Mouse (Mus musculus) hindbrain, embryonic 11.5 days (tissue): ENCODE data around the gene Cyp27b1. TPM values are rescaled to one million over a fixed set of nuclear protein-coding genes. Genes with fewer than 3 reads are reported as not detected.

Experiments used
- ATAC-seq: fragments of 200-750 bp; cut with Nextera tagmentation; 2 replicates; pipeline ENCODE4 v1.8.0; 2017; ENCODE audit warnings: mild to moderate bottlenecking, moderate TSS enrichment, moderate library complexity; ENCODE audit not compliant: low FRiP score
- DNase-seq: peaks from one replicate; pipeline ENCODE4 v3.0.0-alpha.2; 2015; ENCODE audit warnings: low spot score
- H3K27ac ChIP-seq: fragments of 300-500 bp; sonication (generic); 2 replicates; pipeline ENCODE4 v1.5.1; 2014; ENCODE audit warnings: mild to moderate bottlenecking, low read depth, low read length
- H3K27me3 ChIP-seq: fragments of 300-500 bp; sonication (generic); 2 replicates; pipeline ENCODE4 v1.6.1; 2014; ENCODE audit warnings: mild to moderate bottlenecking, low read length, moderate library complexity, mixed read lengths; ENCODE audit not compliant: control insufficient read depth, insufficient read depth
- H3K36me3 ChIP-seq: fragments of 300-500 bp; sonication (generic); 2 replicates; pipeline ENCODE4 v1.6.1; 2014; ENCODE audit warnings: mild to moderate bottlenecking, low read length, moderate library complexity, mixed read lengths; ENCODE audit not compliant: control insufficient read depth, insufficient read depth
- H3K4me1 ChIP-seq: fragments of 300-500 bp; sonication (generic); replicated peaks from 2 replicates; pipeline ENCODE4 v1.6.1; 2014; ENCODE audit warnings: low read length, mixed read lengths; ENCODE audit not compliant: control insufficient read depth, insufficient read depth
- H3K4me2 ChIP-seq: fragments of 300-500 bp; sonication (generic); replicated peaks from 2 replicates; pipeline ENCODE4 v1.6.1; 2014; ENCODE audit warnings: mild to moderate bottlenecking, low read depth, low read length
- H3K4me3 ChIP-seq: fragments of 300-500 bp; sonication (generic); 2 replicates; pipeline ENCODE4 v1.5.1; 2014; ENCODE audit warnings: low read depth, low read length
- H3K9ac ChIP-seq: fragments of 300-500 bp; sonication (generic); 2 replicates; pipeline ENCODE4 v1.6.1; 2014; ENCODE audit warnings: low read depth, low read length
- H3K9me3 ChIP-seq: fragments of 300-500 bp; sonication (generic); 2 replicates; pipeline ENCODE4 v1.6.1; 2016; ENCODE audit warnings: low read length; ENCODE audit not compliant: control insufficient read depth
- WGBS: fragments of 180-500 bp; shearing (Covaris S2); extraction: QIAGEN DNeasy Blood & Tissue Kit; methylation state at CpG from one replicate; pipeline ENCODE4 v1.1.7; 2014; 5-methylcytosine and 5-hydroxymethylcytosine counted together
- polyA plus RNA-seq: library from polyadenylated mRNA; unstranded; fragments of >200 nt; fragmentation: Nextera tagmentation; extraction: Ambion mirVana; gene quantifications from 2 replicates; pipeline ENCODE4 v1.2.1, GENCODE M21; 2014

Gene Cyp27b1
- polyA plus RNA-seq, 1 experiment from 2014 or later = 0.20 TPM

DNA sequence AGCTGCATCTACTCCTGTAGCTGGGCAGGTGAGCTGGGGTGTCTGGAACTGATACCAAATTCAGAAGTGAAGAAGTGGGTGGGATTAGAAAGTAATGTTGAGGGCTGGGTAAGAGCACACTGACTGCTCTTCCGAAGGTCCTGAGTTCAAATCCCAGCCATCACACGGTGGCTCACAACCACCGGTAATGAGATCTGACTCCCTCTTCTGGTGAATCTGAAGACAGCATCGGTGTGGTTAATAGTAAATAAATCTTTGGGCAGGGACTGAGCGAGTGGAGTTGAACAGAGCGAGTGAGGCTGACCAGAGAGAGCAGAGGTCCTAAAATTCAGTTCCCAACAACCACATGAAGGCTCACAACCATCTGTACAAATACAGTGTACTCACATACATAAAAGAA lies 37.6 kb downstream of the Cyp27b1 start:
- Histone ChIP-seq H3K36me3 (no peaks in the 10 kb centered on the region), H3K27me3 (peaks cover 42% of the 10 kb centered on the region), H3K9me3 (no peaks in the 10 kb centered on the region), H3K4me3 (no peak overlapping the region), H3K4me2 (no peak overlapping the region), H3K4me1 (peaks cover 6% of the 10 kb centered on the region), H3K9ac (no peak overlapping the region), H3K27ac (no peak overlapping the region)
- no peak for DNase-seq
- 76% methylated on average over 6 of the region's 6 CpGs for whole genome bisulfite sequencing
- no peak for ATAC-seq

DNA sequence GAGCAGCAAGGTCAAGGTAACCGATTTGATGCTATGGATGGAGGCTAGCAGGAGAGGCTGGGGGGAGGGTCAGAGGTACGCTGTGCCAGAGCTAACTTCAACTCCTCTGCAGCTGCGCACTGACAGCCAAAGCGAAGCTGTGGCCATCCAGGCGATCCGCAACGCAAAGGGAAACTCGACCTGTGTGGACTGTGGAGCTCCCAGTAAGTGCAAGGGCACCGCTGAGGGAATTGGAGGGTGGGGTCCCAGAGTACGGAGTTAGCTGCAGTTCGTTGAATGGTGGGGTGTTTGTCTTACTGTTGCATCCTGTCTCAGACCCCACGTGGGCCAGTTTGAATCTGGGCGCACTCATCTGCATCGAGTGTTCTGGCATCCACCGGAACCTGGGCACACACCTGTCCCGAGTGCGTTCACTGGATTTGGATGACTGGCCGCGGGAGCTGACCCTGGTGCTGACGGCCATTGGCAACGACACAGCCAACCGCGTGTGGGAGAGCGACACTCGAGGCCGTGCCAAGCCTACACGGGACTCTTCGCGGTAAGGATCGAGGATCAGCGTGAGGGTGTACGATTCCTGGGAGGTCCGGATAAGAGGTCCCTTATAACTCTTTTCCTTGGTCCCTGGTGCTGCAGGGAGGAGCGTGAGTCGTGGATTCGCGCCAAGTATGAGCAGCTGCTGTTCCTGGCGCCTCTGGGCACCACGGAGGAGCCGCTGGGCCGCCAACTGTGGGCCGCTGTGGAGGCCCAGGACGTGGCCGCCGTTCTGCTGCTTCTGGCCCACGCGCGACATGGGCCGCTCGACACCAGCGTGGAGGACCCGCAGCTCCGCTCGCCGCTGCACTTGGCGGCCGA lies 42.7 kb downstream of the Cyp27b1 start:
- Histone ChIP-seq H3K4me1 (0 out of 2 replicates have a peak, but pooled peaks cover 3% of the 10 kb centered on the region), H3K27me3 (peaks cover 48% of the 10 kb centered on the region), H3K27ac (no peak overlapping the region), H3K9ac (no peak overlapping the region), H3K9me3 (no peaks in the 10 kb centered on the region), H3K36me3 (no peaks in the 10 kb centered on the region), H3K4me2 (no peak overlapping the region; the same call in 1 of the 2 replicates), H3K4me3 (no peak overlapping the region)
- WGBS = 7% methylated on average over 57 of the region's 57 CpGs
- no peak for ATAC-seq
- DNase-seq = peak; percentile 51

DNA sequence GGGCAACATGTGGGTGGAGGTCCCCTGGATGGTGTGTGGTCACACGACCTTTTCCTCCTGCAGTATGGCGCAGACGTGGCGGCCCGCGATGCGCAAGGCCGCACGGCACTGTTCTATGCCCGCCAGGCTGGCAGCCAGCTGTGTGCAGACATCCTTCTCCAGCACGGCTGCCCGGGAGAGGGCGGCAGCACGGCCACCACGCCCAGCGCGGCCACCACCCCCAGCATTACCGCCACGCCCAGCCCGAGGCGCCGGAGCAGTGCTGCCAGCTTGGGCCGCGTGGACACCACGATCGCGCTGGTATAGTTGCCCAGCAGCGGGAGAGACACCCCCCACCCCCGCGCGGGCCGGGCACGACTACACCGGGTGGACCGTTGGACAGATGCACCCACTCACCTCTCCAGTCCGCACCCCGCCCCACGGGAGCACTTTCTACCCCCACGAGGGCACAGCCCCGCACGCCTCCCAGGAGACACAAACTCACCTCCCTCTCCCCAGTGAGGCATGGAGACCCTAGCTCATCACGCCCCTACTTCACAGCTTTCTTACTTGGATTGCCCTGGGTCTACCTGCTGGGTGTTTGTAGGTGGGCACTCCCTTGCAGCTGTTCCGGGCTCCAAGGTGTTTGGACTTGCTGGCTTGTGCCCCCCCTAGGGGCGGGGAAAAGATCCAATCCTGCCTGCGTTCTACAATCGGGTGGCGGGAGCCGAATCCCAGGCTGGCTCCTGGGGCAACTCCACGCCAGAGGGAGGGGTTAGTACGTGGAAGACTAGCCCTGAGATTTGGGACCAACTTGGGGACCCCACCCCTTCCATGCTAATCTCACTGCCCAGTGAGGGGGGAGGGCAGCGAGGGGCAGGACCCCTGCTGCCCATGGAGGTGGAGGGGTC lies 43.7 kb downstream of the Cyp27b1 start:
- H3K27me3 ChIP-seq = peaks cover 48% of the 10 kb centered on the region
- H3K9ac ChIP-seq = peak overlapping the region; percentile 27; the same call in 1 of the 2 replicates
- no peaks in the 10 kb centered on the region for H3K36me3 ChIP-seq
- WGBS = 6% methylated on average over 47 of the region's 51 CpGs
- ATAC-seq = peak; percentile 25; the same call in 1 of the 2 replicates
- no peak overlapping the region; the same call in 1 of the 2 replicates for H3K4me2 ChIP-seq
- H3K4me1 ChIP-seq = 0 out of 2 replicates have a peak, but pooled peaks cover 3% of the 10 kb centered on the region
- DNase-seq = peak; percentile 28
- H3K9me3 ChIP-seq = no peaks in the 10 kb centered on the region
- H3K27ac ChIP-seq = no peak overlapping the region
- peak overlapping the region; percentile 17; the same call in 1 of the 2 replicates for H3K4me3 ChIP-seq

DNA sequence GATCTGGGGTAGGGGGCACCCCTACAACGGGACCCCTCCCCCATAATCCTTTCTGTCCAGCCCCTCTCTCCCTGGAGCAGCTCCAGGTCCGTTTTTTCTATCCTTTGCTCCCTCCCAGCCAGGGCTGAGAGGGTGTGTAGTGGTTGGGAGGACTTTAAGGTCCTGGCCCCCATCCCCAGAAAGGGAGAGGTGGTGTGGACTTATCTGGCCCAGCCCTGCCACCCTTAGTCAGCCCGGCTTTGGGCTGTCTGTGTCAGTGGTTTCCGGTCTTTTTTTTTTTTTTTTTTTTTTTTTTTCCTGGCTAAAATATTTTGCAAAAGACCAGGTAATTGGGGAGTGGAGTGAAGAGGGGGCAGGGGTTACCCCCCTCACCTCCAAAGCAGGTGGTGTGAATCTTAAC lies 44.7 kb downstream of the Cyp27b1 start:
- Histone ChIP-seq H3K27me3 (peaks cover 45% of the 10 kb centered on the region), H3K9me3 (no peaks in the 10 kb centered on the region), H3K27ac (no peak overlapping the region), H3K4me3 (no peak overlapping the region), H3K9ac (no peak overlapping the region), H3K4me1 (0 out of 2 replicates have a peak, but pooled peaks cover 3% of the 10 kb centered on the region), H3K36me3 (no peaks in the 10 kb centered on the region), H3K4me2 (no peak overlapping the region)
- ATAC-seq = no peak
- 52% methylated on average over 4 of the region's 4 CpGs for WGBS
- no peak for DNase-seq

DNA sequence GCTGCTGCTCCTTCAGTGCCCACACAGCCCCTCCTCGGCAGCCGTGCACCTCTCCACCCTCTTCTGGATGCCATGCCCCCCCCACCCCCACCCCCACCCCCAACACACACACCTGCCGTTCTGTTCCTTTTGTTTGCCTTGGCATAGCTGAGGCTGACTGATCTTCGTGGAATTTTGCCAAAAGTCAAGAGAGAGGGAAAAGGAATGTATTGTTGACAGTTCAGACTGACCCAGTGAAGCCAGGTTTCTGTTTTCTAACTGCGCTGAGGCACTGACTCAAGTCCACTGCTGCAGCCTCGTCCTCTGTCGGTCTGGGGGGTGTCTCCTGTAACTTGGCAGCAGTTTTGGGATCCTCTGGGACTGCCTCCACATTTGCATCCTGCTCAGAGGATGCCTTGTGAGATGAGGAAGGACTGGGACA lies 46.3 kb downstream of the Cyp27b1 start:
- no peak for DNase-seq
- 0 out of 2 replicates have a peak, but pooled peaks cover 4% of the 10 kb centered on the region for H3K36me3 ChIP-seq
- no peak overlapping the region for H3K4me3 ChIP-seq
- H3K4me1 ChIP-seq = 0 out of 2 replicates have a peak, but pooled peaks cover 3% of the 10 kb centered on the region
- no peak for ATAC-seq
- no peak overlapping the region for H3K27ac ChIP-seq
- no peak overlapping the region for H3K9ac ChIP-seq
- H3K9me3 ChIP-seq = no peaks in the 10 kb centered on the region
- no peak overlapping the region for H3K4me2 ChIP-seq
- peaks cover 39% of the 10 kb centered on the region for H3K27me3 ChIP-seq
- 71% methylated on average over 7 of the region's 7 CpGs for WGBS

DNA sequence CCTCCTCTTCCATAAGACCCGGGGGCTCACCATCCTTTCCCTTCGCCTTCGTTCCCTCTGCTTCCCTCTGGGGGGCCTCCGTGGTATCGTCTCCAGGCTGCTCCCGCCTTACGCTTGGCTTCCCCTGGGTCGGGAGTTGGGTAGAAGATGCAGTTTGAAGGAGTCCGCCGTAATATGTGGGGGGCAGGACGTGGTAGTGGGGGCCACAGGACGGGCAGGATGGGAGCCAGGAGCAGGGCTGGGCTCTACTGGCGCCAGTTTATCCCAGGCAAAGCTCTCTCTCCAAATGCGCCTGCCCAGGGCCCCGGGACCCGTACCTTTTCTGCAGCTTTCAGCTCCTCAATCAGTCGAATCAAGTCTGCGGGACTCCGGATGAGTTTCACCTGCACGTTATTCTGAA lies 50.5 kb downstream of the Cyp27b1 start:
- no peak overlapping the region for H3K9ac ChIP-seq
- no peak overlapping the region for H3K4me3 ChIP-seq
- no peak overlapping the region for H3K4me2 ChIP-seq
- H3K9me3 ChIP-seq = no peaks in the 10 kb centered on the region
- DNase-seq = no peak
- WGBS = 80% methylated on average over 20 of the region's 20 CpGs
- H3K27me3 ChIP-seq = no peaks in the 10 kb centered on the region; the same call in 1 of the 2 replicates
- H3K27ac ChIP-seq = no peak overlapping the region
- H3K36me3 ChIP-seq = 0 out of 2 replicates have a peak, but pooled peaks cover 4% of the 10 kb centered on the region
- H3K4me1 ChIP-seq = no peaks in the 10 kb centered on the region
- no peak for ATAC-seq

DNA sequence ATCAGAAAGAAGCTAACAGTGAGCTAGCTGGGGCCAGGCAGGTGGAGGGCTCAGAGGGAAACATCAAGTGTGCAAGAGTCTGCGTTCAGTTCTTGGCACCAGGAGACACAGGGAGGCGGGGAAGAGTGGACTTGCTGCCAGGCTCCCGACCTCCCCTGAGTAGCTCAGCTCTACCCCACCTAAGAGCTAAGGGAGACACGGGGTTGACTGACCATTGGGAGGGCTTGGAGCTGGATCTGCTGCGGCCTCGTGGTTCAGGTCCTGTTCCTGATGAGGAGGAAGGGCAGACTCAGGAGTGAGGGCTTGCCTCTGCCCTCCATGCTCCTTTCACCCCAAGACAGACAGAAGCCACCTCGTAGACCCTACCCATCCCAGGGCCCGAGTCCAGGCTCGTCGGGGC lies 51.1 kb downstream of the Cyp27b1 start:
- 89% methylated on average over 10 of the region's 10 CpGs for WGBS
- no peak for ATAC-seq
- Histone ChIP-seq H3K4me1 (no peaks in the 10 kb centered on the region), H3K9me3 (no peaks in the 10 kb centered on the region), H3K27ac (no peak overlapping the region), H3K4me2 (no peak overlapping the region), H3K27me3 (no peaks in the 10 kb centered on the region), H3K9ac (no peak overlapping the region), H3K4me3 (no peak overlapping the region), H3K36me3 (peaks cover 4% of the 10 kb centered on the region; the same call in 1 of the 2 replicates)
- DNase-seq = no peak

DNA sequence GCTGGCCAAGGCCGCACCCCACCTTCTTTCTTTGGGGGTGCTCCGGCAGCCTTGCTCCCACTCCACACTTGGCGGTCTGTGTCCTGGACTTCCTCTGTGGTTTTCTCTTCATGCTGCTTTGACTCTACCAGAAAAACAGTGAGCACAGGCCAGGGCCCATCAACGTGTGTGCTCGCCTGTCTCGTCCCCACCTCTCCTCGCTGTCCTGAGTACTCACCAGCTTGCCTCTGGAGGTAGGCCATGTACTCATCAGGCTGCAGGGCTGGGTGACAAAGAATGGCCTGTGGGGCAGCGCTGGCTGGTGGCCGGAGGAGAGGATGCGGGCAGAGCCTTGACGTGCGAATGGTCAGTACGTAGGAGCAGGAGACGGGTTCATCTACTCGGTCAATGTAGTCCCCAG lies 51.8 kb downstream of the Cyp27b1 start:
- H3K27me3 ChIP-seq = no peaks in the 10 kb centered on the region
- no peak overlapping the region for H3K9ac ChIP-seq
- no peak overlapping the region for H3K4me2 ChIP-seq
- no peak for ATAC-seq
- 95% methylated on average over 15 of the region's 15 CpGs for WGBS
- DNase-seq = no peak
- no peaks in the 10 kb centered on the region for H3K9me3 ChIP-seq
- H3K27ac ChIP-seq = no peak overlapping the region
- H3K4me1 ChIP-seq = no peaks in the 10 kb centered on the region
- no peak overlapping the region for H3K4me3 ChIP-seq
- H3K36me3 ChIP-seq = peaks cover 4% of the 10 kb centered on the region; the same call in 1 of the 2 replicates
